Mouse (Mus musculus) thymus, postnatal 0 days (tissue): ENCODE measurements around the gene Sema7a. TPM values are rescaled to one million over a fixed set of nuclear protein-coding genes. Genes with fewer than 3 reads are reported as not detected.

Source experiments
- DNase-seq: peaks from one replicate; pipeline ENCODE4 v3.0.0-alpha.2; 2015; ENCODE audit warnings: low spot score
- polyA plus RNA-seq: library from polyadenylated mRNA; unstranded; fragments of >200 nt; fragmentation: Nextera tagmentation; extraction: Ambion mirVana; gene quantifications from 2 replicates; pipeline ENCODE4 v1.2.1, GENCODE M21; 2015

Gene Sema7a
- polyA plus RNA-seq, 1 experiment from 2014 or later, result 4.0 TPM

DNA sequence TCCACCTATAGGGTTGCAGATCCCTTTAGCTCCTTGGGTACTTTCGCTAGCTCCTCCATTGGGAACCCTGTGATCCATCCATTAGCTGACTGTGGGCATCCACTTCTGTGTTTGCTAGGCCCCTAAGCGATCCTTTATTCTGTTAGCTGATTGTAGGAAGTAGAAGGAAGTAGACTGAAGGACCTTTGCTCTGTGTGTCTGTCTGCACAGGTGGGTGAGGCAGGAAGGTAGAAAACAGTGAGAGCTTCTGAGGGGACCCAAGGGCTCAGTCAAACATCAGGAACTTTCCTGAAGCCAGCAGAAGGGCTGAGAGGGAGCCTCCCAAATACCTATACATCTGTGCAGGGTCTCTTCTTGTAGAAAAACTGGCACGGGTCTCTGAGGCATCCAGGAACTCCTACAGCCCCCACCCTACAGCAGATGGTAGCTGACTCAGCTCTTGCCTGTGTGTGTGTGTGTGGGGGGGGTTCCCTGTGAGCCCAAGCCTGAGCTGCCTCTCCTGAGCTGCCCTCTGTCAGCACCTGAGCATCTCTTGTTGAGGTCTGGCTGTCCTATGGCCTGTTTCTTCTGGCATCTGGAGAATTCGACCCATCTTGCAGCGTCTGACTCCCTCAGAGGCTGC, 35.4 kb downstream of the Sema7a start:
- peak; percentile 54 for DNase-seq

DNA sequence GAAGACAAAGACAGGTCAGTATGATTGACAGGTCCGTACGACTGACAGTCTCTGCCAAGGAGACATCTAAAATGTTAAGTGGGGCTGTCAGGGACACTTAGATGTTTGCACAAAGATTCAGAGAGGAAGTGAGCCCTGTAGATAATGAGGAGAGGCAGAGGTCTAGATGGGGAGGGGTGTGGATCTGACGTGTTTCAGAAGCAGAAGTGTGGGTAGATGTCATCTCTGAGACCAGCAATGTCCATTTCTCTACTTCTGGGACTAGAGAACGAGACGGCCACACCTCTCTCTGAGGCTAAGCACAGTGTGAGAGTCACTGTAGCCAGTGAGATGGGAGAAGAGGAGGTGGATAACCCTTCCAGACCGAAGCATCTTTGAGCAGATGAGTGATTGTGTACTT, 38.1 kb downstream of the Sema7a start:
- DNase-seq, result no peak

DNA sequence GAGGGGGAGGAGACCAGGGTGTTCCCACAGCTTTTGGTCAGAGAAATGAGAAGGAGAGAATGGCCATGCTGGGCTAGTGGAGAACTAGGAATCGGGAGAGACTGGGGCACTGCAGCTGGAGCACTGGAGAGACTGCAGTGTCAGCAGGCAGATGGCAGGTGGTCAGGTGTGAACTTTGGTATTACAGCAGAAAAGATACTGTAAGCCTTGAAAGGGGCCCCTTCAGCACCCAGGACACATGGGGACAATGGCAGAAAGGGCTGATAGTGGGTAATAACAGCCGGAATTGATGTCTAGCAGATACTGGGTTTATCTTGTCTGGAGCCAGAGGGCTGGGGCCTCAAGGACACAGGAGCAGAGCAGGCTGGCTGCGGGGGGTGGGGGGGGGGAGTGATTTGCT, 38.9 kb downstream of the Sema7a start:
- DNase-seq, result no peak

DNA sequence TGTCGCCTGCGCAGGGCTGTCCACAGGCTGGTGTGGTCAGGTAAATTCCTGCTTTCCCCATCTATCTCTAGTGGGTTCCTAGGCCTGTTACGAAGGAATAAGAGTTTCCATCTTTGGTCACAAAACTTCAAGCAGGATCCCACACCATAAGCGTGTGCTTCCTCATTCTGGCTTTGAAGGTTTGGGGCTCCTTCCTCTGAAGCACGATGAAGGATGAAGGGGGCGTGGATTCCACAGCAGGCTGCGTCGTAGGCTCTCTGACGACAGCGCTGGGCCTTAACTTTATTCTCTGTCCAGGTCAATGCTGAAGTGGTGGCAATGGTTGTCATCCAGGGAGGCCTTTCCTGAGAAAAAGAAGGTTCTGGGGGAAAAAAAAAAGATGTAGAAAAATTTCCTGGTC, 40.7 kb downstream of the Sema7a start:
- peak; percentile 66 for DNase-seq

DNA sequence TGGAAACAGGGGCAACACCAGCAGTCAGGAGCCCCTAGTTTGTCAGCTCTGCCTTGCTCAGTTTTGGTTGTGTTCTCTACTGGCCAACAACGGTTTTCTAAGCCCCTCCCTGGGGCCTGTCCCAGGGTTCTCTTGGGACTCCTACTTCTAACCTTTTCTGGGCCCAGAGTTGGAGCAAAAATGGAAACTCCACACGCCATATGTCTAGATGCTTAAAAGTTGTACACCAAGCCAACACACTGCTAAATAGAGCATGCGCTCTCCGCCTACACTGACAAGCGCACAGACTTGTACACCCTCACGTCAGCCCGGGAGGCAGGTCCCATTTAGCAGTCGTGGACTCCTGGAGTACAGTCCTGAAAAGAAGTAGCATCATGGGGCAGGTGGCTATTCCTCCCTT, 45.4 kb downstream of the Sema7a start:
- DNase-seq, result no peak

DNA sequence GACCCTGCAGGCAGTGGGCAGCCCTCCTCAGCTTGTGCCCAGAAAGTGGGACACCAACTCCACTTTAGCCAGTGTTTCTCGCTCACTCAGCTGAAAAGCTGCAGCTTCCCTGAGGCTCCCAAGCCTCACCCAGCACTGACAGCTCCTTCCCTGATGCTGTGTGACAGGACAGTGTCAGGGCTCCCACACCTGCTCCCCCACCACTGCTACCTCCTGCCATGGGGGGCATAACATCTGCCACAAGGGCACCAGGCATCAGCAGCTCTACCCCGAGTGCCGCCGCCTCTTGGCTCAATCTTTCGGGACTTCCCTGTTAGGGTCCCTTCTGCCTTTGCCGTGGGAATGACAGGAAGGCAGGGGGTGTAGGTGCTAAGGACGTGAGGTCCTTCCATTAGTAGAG, 46.4 kb downstream of the Sema7a start:
- DNase-seq, result peak; percentile 46

DNA sequence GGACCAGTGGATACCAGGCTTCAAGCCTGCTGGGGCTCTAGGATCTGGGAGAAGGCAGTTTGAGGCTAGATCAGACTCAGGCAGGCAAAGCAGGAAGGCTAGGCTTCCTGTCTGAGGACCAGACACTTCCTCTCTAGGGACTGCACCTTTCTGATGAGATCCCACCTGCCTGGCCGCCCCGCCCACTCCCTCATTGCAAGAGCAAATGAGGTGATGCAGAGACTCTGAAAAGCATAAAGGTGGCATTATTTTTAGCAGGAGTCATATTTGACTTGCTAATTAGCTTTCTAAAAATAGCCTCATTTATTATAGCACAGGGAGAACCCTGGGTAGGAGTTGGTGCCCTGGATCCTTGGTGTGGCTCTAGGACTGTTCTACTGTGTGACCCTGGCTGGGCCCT, 48.2 kb downstream of the Sema7a start:
- DNase-seq, result no peak

DNA sequence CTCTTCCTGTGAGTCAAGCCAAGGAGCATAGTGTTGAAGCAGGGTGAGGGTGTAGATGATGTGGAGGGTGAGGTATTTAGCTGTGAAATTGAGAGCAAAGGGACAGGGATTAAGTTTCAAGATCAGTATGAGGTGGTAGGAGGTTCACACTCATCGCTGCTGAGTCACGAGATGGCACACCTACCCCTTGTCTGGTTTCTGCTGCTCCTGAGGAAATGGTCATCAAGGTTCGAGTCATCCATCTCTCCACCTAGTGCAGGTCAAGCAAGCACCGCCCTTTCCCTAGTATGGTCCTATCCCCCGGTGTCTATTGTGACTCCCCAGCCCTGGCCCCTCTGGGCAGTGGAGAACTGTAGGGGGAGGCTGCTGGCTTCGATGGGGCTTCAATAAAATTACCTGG, 49.4 kb downstream of the Sema7a start:
- no peak for DNase-seq

DNA sequence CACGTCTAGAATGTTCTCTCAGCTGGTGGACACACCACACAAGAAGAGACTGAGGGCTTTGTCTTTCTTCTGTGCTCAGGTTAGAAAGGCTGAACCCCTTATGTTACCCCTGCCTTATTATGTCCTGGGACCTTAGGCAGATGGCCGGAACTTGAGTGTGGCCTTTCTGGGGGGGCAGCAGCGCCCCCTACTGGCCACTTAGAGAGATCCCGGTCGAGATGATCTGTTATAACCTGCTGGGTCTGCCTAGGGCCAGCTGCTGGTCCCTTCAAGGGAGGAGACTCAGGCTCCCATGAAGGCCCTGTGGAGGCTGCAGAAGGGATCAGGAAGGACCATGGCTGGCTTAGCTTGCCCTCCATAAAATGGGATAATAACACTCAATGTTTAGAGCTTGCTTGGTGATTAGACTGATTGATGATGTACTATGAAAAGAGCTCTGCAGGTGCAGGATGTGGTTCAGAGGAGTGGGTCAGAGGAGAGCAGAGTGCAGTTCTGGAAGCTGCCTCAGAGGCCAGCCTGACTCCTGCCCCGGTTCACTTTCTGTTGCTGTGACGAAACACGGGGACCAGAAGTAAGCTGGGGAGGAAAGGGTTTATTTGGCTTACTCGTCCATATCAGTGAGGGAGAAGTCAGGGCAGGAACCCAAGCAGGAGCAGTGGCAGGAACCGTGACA, 50.7 kb downstream of the Sema7a start:
- peak; percentile 83 for DNase-seq

DNA sequence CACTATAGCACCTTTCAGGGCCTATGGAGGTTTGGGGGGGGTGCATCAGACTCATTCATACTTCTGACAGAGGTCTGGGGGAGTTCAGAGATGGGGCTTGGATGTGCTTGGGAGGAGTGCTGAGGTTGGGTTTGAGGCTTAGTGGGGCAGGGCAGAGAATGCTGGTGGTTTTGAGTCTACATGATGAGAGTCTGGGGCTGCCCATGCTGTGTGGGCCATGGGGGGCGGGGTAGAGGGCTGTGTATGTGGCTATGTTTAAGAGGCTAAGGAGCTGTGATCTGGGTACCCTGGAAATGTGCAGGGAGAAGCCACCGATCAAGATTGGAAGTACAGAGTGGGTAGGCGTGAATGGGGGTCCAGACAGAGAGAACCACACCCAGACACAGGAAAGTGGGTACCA, 52.1 kb downstream of the Sema7a start:
- no peak for DNase-seq

DNA sequence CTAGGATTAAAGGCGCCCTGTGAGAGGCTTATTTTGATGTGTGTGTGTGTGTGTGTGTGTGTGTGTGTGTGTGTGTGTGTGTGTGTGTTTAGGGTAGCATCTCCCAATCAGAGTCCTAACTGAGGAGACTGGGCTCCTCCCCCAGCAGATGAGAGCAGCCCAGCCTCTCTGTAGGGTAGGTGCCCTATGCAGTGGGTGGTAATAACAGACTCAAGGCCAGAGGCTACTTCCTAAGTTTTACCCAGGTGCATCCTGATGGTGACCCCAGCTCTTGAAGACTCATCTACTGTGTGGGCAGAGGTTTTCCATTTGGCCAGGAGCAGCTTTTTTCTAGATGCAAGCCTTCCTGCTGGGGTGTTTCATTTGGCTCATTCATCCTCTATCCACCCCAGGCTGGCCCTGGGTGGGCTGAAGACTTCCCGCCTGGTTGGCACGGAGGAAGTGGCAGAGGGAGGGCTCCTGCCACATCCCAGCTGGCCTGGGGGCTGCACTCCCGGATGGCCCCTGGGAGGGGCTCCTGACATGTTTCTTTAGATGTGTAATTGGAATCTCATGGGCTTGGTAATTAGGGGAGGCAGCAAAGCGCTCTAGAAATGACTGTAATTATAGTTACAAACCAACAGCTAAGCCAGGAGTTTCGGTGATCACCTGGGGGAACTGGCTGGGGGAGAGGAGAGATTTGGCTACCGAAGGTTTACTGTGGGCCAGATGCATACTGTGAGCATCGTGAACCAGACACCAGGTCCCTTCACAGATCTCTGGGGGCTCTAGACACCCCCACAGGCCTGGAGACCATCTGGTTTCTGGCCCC, 53.1 kb downstream of the Sema7a start:
- DNase-seq, result no peak

DNA sequence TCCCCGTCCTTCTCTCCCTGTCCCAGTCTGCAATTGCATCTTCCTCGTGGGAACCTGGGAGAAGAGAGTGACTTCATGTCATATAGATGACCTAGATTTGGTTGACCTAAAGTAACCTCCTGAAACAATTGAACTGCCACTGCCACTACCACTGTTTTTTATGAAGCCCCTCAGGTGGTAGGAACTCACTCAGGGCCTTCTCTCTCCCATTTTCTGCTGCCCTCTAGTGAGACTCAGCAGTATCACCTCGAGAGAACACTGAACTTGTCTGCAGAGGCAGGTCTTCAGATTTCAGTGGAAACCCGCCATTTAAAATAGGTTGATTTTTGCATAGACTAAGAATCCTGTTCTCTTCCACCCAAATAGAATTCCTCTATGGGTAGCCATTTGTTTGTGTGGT, 55.4 kb downstream of the Sema7a start:
- peak; percentile 89 for DNase-seq

DNA sequence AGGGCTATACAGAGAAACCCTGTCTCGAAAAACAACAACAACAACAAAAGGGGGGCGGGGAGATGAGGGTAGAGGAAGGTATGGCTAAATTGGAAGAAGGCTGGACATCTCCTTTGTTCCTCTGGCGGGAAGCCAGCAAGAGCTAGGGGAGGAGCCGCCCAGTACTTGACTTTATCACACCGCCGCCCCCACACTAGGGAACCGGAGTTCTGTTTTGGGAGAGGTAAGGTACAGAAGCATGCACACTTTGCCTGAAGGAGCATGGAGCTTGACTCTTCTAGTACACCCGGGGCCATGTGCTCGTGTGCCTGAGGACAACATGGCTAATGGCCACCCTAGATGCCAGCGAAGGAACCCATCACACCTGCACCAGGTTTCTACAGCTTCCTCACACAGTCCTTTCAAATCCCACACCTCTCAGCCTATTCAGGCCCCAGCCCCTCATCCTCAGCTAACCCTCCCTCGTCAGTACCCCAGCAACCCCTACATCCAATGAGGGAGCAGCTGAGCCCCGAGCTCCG, 57.7 kb downstream of the Sema7a start:
- DNase-seq, result no peak

DNA sequence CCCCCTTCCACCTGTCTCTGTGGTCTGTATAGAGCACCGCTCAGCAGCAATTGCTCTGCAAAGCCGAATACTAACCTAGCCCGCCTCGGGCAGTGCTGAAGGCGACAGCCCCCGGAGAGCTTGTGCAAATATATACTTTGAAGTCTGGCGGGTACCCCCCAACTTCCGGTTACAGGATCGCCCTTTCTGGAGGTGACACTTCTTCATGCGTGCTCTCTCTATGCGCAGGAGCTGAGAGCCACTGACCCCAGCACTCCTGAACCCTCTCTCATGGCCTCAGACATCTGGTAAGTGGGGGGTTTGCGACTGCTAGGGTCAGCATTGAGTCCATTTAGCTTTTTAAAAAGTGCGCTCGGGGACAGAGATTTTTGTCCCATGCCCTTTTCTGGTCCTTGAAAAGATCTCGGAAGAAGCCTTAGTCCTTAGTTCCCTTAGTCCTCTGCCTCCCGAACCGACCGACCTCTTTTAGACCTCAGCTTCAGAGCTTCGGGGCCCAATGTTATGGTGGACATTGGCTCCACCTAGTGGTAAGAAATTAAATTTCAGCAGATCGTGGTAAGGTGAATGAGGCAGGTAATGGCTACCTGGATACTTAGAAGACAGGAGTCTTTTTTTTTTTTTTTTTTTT, 58.2 kb downstream of the Sema7a start:
- DNase-seq, result peak; percentile 92

DNA sequence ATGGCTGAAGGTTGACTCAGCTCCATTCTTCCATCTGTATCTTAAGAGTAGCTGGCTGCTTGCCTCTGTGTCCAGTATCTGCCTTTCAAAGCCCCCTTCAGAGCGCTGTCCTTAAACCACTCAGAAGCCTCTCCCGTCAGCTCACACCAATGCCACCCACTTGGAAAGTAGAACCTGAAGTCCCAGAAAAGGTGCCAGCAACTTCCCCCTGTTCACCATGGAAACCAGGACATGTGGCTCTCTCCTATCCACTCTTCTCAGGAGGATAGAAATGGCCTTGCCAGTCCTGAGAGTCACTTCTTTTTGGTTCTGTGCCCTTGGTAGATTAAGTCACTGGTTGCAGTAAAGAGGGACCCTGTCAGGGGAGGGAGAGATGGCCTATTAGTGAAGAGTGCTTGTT, 58.8 kb downstream of the Sema7a start:
- no peak for DNase-seq

DNA sequence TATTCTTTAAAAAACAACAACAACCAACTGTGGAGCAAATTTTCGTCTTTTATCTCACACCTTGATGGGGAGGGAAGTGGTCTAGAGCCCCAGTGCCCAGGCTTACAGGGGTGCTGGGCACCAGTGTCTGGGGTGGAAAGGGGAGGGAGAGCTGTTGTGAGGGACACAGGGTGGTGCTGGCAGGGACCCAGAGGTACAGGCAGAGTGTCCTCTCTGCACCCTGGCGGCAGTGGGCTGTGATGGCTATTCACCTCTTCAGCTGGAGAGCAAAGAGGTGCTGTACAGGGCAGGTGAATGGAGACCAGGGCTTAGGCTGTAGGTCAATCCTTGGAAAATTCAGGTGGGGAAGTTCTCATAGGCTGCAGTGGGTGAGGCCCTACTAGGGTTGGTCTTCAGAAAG, 59.8 kb downstream of the Sema7a start:
- DNase-seq, result no peak

DNA sequence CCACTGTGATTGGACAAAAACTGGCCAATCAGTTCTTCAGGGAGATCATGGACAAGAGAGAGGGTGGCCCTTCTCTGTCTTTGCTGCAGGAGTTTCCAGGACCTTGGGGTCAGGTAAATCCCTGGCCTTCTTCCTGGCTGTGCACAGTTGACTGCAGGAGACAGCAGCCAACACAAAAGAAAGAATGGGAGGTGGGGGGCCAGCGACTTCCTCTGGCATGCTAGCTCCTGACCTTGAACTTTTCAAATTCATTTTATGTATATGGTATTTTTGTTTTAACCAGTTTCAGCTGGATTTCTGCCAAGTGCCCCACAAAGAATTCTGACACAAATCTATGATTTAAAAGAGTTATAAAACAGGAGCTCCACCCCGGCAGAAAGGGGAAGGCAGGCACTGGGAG, 63.4 kb downstream of the Sema7a start:
- DNase-seq, result no peak

DNA sequence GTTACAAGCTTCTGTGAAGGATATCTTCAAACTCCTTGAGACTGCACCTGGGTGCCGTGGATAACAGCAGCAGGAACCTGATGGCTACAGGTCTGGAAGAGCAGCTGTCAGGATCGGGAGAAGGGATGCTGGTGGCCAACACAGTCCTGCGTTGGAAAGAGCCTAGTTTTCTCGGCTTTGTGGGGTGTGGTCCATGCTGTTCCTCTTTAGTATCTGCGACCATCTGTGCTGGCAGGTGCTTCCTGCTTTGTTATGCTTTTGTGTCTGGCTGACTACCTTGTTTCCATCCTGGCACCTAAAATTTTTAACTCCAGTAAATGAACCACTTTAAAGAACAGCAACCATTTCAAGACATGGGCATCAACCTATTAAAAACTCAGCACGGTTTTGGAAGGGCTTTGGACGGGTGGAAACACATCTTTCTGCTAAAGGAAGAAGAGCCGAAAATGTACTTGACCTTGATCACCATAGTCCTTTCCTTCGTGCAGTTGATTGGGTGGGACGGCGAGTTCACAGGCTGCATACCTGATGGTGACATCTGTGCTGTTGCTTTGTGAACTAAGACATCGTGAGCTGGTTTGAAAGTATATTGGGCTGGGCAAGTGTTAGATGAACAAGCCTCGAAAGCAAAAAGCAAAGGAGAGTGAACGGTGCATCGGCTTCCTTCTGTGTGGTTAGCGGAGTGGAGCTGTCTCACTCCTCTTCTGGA, 66.0 kb downstream of the Sema7a start, which contains the start of gene Cyp11a1:
TSS of gene Cyp11a1 (plus strand) at position 659 of the 709 bp plus-strand sequence.
- DNase-seq, result peak; percentile 57

DNA sequence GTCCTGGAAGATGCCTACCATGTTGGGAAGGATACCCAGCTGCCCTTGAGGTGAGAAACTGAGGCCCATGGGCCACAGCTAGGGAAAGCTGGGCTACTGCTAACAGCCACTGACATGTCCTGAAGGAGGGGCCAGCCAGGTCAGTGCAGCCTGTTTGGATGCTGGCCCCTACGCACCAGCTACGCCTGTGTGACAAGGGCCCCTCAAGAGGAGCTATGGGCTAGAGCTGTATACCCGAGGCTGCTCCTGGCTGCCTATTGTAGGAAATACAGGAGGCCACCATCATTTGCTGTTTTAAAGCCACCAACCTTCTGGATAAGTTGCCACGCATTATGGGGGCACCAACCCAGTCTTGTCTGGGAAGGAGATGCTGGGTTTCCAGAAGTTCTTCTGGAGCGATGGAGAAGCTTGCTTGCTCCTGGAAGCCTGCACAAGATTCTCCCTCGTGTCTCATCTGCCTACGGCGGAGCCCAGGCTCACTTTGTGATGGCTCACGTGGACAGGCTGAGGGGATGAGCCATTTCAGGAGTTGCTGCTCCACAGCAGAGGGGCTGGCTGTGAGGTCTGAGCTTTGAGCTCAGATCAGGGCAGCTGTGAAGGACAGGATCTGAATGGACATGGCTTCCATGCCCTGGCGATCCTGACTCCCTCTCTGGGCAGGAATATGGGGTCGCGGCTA, 68.6 kb downstream of the Sema7a start:
- DNase-seq, result no peak

DNA sequence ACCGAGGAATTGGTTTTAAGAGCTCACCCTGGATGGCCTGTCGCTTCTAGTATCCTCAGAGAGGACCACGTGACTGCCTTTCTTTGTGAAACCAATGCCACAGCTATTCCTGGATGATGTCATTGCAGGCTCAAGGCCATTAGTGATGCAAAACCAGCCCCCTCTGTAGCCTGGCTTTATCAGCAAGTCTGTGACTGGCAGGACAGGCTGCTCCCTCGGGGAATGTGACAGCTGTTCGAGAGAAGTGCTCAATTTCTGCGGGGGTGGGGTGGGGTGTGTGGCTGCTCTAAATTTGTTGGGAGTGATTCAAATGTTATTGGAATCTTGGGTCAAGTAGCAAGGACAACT, 69.1 kb downstream of the Sema7a start:
- DNase-seq, result no peak

DNA sequence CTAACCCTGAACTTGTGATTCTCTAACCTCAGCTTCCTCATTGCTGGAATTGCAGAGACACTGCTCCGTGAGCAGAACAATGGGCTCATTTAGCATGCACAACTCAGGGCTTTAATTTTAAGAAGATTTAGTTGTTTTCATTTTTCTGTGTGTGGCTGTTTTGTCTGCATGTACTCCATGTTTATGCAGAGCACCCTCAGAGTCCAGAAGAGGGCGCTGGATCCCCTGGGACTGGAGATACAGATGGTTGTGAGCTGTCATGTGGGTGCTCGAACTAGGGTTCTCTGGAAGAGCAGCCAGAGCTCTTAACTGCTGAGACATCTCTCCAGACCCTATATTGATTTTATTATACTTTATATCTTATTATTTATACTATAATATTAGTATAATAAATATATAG, 69.7 kb downstream of the Sema7a start:
- no peak for DNase-seq
